Mouse (Mus musculus) brain, adult 2 months (tissue): ENCODE results near the gene Myrf.
A peak's percentile ranks its signal among the peaks of the same experiment; 100 is the strongest.

Experiments
- DNase-seq: peaks from one replicate; pipeline ENCODE4 v3.0.0; 2011; ENCODE audit warnings: low read depth, low spot score

Myrf gene

DNA sequence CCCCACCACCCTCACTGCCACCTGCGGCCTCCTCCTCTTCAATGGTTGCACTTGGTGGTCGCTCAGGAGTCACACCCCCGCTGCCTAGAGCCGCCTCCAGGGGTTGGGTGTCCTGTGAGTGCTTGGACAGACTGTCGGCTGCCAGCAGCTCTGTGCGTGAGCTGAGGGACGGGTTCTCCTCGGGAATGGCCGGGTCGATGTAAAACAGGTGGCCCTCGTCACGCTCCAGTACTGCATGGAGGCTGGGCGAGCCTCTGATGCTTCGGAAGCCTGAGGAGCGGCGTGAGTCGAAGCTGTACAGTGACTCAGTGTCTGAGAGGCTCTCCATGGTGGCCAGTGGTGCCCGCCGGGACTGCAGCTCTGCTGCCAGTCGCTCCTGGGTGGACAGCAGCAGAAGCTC, 7.6 kb upstream of the Myrf start:
- DNase-seq: no peak

- no peak for DNase-seq
Measured at GRCm38 (mm10) chr19:10247165-10247564, 6.6 kb upstream of the Myrf start.

GRCm38 (mm10) chr19:10244183-10244582, 3.6 kb upstream of the Myrf start:
- peak; percentile 73 for DNase-seq

- peak; percentile 85 for DNase-seq
Measured at GRCm38 (mm10) chr19:10242916-10243315, 2.4 kb upstream of the Myrf start.

- DNase-seq: no peak
Measured at GRCm38 (mm10) chr19:10239975-10240653, 434 bp downstream of the Myrf start.

DNA sequence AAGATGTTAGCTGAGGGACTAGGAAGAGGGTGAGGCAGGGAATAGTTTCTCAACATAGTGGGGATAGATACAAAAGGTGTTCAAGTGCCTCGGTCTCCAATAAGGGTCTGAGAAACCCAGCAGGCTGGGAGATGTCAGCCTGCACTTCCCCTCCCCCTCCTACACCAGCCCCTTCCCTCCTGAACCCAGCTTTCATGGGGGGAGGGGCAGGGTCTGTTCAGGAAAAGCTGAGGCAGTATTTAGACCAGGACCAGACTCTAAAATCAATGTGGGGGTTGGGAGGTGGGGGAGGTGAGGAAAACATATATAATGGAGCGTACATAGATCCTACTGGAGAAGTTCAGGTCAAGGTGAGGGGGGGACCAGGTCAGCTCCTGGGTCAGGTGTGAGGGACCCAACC, 1.1 kb downstream of the Myrf start:
- no peak for DNase-seq

DNA sequence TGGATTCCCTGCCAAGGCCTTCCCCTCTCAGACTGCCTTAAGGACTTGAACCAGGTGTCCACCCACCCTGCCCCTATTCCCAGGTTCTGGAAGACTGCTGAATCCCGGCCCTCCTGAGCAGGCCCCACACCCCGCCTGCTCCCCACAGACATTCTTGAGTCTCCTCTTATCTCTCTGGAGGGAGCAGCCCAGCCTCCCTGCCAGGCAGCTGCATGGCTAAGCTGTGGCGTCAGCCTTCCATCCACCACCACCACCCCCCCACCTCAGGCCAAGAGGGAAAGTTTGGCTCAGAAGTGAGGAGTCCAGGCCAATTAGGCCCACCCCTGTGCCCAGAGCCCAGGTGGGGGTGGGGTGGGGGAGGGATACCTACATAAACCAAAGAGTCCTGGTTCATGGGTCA, 2.1 kb downstream of the Myrf start:
- no peak for DNase-seq

DNA sequence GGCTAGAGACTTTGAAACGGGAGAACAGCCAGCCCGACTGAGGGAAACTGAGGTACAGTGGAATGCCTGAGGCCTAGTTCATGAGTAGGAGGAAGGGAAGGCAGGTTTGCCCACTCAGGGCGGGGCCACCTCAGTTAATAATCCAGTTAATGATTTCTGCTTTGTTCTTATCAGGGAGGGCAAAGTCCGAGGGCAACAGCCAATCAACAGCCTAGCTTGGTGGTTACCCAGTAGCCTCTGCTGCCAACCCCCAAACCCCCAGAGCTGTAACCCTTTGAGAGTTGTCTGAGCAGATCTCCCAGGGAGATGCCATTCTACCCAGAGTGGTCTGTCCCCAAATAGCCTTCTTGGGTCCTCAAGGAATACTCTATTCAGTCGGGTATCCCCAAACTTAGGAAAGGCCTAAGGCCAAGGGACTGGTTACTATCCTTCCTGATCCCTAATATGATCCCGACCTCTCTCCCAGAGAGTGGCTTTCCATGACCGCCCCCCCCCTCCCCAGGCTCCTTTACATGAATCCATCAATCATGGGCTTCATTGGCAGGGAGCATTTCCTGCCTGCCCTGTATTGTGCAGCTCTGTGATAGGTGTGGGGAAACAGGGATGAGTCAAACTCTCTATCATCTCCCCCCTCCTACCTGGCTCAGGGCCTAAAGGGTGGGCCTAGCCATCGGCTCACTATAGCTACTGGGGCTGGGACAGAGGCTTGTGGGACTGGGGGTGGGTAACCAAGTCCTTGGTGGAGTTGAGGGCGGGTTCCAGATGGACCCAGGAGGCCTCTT, 4.6 kb downstream of the Myrf start:
- no peak for DNase-seq

DNA sequence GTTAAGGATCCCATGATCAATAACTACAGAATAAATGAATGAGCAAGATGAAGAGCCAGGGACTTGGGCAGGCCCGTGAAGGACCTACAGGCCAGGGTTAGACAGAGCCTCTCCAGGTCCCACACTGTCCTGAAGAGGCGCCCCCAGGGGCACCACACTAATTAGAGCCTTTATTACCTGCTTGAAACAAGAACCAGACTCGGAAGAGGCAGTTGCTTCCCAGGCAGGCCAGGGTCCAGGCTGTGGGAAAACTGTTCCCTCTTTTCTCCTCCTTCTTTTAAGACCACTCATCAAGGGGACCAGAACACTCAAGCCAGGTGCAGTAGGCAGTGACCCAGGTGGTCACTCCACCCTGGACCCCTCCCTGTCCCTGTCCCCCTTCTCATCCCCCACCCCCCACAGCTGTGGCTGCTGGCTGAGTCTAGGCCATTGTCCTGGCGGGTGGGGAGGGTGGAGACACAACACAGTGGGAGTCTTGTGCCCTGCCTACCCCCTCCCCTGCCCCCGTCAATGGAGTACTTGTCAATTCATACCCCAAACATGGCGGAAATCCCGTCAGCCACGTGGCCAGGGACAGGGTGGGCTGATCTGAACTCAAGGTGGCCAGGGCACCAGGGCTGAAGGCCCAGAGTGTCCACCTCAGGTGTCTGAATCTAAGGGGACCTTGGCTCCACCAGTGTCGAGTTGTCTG, 8.1 kb downstream of the Myrf start:
- peak; percentile 92 for DNase-seq

GRCm38 (mm10) chr19:10231871-10232270, 8.7 kb downstream of the Myrf start:
- DNase-seq: no peak

- no peak for DNase-seq
Measured at GRCm38 (mm10) chr19:10231016-10231415, 9.5 kb downstream of the Myrf start.

GRCm38 (mm10) chr19:10225767-10226166, 14.8 kb downstream of the Myrf start:
- DNase-seq: no peak

DNA sequence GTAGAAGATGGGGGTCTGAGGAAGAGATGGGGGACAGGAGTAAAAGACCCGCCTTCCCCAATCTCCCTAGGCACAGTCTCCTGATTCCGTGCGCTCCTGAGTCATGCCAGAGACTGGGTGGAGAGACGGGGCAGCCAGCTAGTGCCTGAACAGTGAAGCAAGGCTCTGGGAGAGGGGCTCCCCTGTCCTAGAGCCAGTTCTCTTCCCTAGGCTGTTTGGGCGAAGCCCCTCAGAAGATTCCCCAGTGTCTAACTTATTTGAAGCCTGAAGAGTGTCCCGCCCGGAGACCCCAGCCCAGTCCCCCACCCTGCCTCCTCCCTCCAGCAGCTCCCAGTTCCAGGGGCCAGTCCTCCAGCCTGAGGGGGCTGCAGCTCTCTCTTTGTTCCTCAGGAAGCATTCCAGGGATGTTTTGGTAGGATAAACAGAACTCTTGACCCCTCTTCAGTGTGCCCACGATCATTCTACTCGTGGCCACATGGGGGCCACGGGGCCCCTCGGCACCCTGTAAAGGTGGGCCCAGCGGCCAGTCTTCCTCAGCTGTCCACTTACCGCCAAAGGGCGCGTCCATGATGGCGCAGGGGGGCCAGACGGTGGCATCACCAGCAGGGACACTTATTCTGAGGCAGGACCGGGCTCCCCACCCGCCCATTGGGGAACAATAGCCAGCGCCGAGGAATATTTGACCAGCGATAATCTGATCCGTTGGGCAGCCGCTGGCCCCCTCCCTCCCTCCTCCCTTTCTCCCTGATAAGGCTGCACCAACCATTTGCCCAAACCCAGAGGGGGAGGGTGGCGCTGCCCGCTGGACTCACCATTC, 15.7 kb downstream of the Myrf start:
- no peak for DNase-seq

GRCm38 (mm10) chr19:10223561-10223960, 17.0 kb downstream of the Myrf start:
- no peak for DNase-seq

GRCm38 (mm10) chr19:10222656-10223055, 17.9 kb downstream of the Myrf start:
- DNase-seq: no peak

GRCm38 (mm10) chr19:10221585-10221984, 19.0 kb downstream of the Myrf start:
- no peak for DNase-seq

GRCm38 (mm10) chr19:10219593-10219992, 21.0 kb downstream of the Myrf start:
- DNase-seq: no peak

DNA sequence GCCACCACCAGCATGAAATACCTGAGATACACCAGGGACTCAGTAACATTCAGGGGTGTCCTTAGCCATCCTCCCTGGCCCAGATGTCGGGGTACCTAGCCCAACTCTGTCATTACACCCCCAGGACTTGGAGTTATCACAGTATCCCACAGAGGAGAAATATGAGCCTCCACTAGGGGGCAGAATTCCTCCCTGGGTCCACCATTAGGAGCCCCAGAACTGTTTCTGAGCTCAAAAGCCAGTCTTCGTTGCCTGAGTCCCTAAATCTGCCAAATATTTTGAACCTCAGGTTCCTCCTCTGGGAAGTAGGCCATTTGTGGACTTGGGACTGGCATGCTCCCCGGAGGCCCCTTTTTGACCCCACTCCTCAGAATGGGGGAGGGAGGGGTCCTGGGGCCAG, 21.4 kb downstream of the Myrf start:
- DNase-seq: peak; percentile 76

GRCm38 (mm10) chr19:10216101-10216500, 24.4 kb downstream of the Myrf start:
- no peak for DNase-seq

DNA sequence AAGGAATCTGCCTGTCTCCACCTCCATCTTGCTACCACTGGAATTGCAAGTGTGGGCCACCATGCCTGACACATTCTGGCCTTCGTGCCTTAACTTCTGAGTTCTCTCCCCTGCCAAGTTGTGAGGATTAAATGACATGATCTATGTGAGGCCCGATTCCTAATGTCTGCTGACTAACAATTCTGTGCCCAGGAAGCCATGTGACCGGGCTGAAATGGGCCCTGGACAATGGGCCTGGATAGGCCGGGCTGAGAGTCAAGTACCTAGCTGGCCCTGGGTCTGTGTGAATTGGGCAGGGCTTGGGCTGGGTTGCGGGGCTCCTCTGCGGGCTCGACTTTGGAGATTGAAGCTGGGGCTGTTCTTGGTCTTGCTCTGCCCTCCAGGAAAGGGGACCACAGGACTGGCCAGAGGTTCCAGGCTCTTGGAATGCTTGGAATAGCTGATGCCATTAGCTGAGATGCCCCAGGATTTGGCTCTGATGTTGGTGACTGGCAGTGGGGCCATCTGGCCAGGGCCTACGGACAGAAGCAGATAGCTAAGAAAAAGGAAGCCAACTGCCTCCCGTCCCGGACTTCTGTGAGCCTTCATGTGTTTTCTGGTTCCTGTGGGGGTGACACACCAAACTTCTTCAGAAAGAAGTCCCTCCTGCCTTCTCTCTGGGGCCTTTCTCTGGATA, 26.6 kb downstream of the Myrf start:
- peak; percentile 24 for DNase-seq

DNA sequence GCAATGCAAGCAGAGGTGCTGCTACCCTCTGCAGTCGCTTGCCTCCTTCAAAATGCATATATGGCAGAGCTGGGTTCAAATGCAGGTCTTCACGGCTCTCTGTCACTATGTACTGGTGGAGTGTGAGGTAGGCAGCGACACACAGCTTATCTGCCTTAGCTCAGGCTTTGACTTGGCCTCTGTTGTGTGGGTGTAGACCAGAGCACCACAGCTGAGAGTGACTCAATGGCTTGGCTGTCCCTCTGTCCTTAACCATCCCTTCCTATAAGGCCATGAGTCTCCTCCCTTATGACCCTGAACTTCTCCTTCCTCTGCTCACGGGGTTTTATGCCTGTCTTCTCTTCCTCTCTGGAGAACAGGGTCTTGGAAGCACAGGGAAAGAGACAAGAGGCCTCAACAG, 29.7 kb downstream of the Myrf start:
- no peak for DNase-seq
